Mouse (Mus musculus) CH12.LX (cell line): ENCODE data around the gene Dvl2. TPM values are rescaled to one million over a fixed set of nuclear protein-coding genes. Genes with fewer than 3 reads are reported as not detected.

Experiments
- DNase-seq: peaks from one replicate; pipeline ENCODE4 v3.0.0-alpha.2; 2013; ENCODE audit errors: extremely low read depth
- H3K27ac ChIP-seq: 2 replicates; pipeline ENCODE4 v1.5.1; 2012; ENCODE audit warnings: low read depth, mild to moderate bottlenecking, control low read depth, moderate library complexity; ENCODE audit not compliant: insufficient read depth
- H3K27me3 ChIP-seq: replicated peaks from 2 replicates; pipeline ENCODE3; 2012; ENCODE audit warnings: inconsistent platforms
- H3K36me3 ChIP-seq, 2 experiments: replicated peaks in 1 of 2; 2 replicates each; pipeline versions ENCODE3 to v1.6.1; 2012; ENCODE audit warnings: inconsistent platforms in 1 of 2, low read length in 1 of 2, mild to moderate bottlenecking in 1 of 2, mixed read lengths in 1 of 2, moderate library complexity in 1 of 2; ENCODE audit not compliant: control insufficient read depth in 1 of 2, insufficient read depth in 1 of 2
- H3K4me1 ChIP-seq, 2 experiments: 2 replicates each; pipeline ENCODE4 v1.6.1; 2012; ENCODE audit warnings: inconsistent platforms in 1 of 2, moderate library complexity in 1 of 2; ENCODE audit not compliant: insufficient read depth in 2 of 2, control insufficient read depth in 1 of 2
- H3K4me2 ChIP-seq: 2 replicates; pipeline ENCODE4 v1.6.1; 2012; ENCODE audit warnings: low read depth, mild to moderate bottlenecking, control low read depth; ENCODE audit not compliant: poor library complexity, insufficient read depth, severe bottlenecking
- H3K4me3 ChIP-seq, 3 experiments: fragments of 150-350 bp in 1 of 3; sonication (generic) in 1 of 3; replicated peaks in 1 of 3; 2 replicates each; pipeline versions ENCODE3 to v1.5.1; 2011 to 2012; ENCODE audit warnings: low read depth in 2 of 3, low read length in 2 of 3, mild to moderate bottlenecking in 2 of 3, moderate library complexity in 2 of 3, control low read depth in 1 of 3, improper control_type of control experiment in 1 of 3, inconsistent platforms in 1 of 3, mixed read lengths in 1 of 3; ENCODE audit not compliant: poor library complexity in 1 of 3
- H3K79me2 ChIP-seq: replicated peaks from 2 replicates; pipeline ENCODE4 v1.6.1; 2012; ENCODE audit warnings: mild to moderate bottlenecking, moderate library complexity; ENCODE audit not compliant: control insufficient read depth, poor library complexity, insufficient read depth, severe bottlenecking; ENCODE audit errors: extremely low read depth
- H3K9ac ChIP-seq: 2 replicates; pipeline ENCODE4 v1.6.1; 2012; ENCODE audit warnings: low read depth, mild to moderate bottlenecking, control low read depth, moderate library complexity; ENCODE audit not compliant: insufficient read depth
- H3K9me3 ChIP-seq: replicated peaks from 2 replicates; pipeline ENCODE3; 2012; ENCODE audit warnings: low read length, inconsistent platforms, mixed read lengths
- CHD1 ChIP-seq: IDR thresholded peaks from 2 replicates; pipeline ENCODE4 v1.6.1; 2012; ENCODE audit warnings: low read depth, low read length, improper control_type of control experiment, inconsistent platforms
- CHD2 ChIP-seq: IDR thresholded peaks from 2 replicates; pipeline ENCODE4 v1.6.1; 2011; ENCODE audit warnings: low read length, improper control_type of control experiment
- GABPA ChIP-seq: IDR thresholded peaks from 2 replicates; pipeline ENCODE4 v1.6.1; 2012; ENCODE audit warnings: low read depth, low read length, improper control_type of control experiment, inconsistent platforms; ENCODE audit not compliant: insufficient replicate concordance
- HCFC1 ChIP-seq: IDR thresholded peaks from 2 replicates; pipeline ENCODE4 v1.6.1; 2012; ENCODE audit warnings: low read depth, mild to moderate bottlenecking, inconsistent platforms, low read length, improper control_type of control experiment
- KAT2A ChIP-seq: IDR thresholded peaks from 2 replicates; pipeline ENCODE4 v1.6.1; 2012; ENCODE audit warnings: low read length, improper control_type of control experiment, inconsistent platforms; ENCODE audit not compliant: insufficient replicate concordance
- MAX ChIP-seq: IDR thresholded peaks from 2 replicates; pipeline ENCODE4 v1.6.1; 2011; ENCODE audit warnings: low read length, improper control_type of control experiment
- MAZ ChIP-seq: IDR thresholded peaks from 2 replicates; pipeline ENCODE4 v1.6.1; 2012; ENCODE audit warnings: low read depth, mild to moderate bottlenecking, inconsistent platforms, low read length, improper control_type of control experiment, moderate library complexity
- MEF2A ChIP-seq: IDR thresholded peaks from 2 replicates; pipeline ENCODE4 v1.6.1; 2014; ENCODE audit warnings: low read depth, mild to moderate bottlenecking, inconsistent platforms, low read length, improper control_type of control experiment, borderline replicate concordance
- NELFE ChIP-seq: IDR thresholded peaks from 2 replicates; pipeline ENCODE4 v1.6.1; 2011; ENCODE audit warnings: low read depth, low read length, improper control_type of control experiment
- NRF1 ChIP-seq: IDR thresholded peaks from 2 replicates; pipeline ENCODE4 v1.6.1; 2014; ENCODE audit warnings: low read depth, mild to moderate bottlenecking, inconsistent platforms, low read length, improper control_type of control experiment, moderate library complexity
- POLR2AphosphoS2 ChIP-seq: IDR thresholded peaks from 2 replicates; pipeline ENCODE4 v1.6.1; 2011; ENCODE audit warnings: low read depth, low read length, improper control_type of control experiment
- RCOR1 ChIP-seq: conservative IDR thresholded peaks from 2 replicates; pipeline ENCODE4 v1.6.1; 2012; ENCODE audit warnings: low read depth, mild to moderate bottlenecking, inconsistent platforms, low read length, improper control_type of control experiment
- SMC3 ChIP-seq: IDR thresholded peaks from 2 replicates; pipeline ENCODE4 v1.6.1; 2011; ENCODE audit warnings: low read depth, low read length, improper control_type of control experiment
- UBTF ChIP-seq: IDR thresholded peaks from 2 replicates; pipeline ENCODE4 v1.6.1; 2012; ENCODE audit warnings: low read depth, mild to moderate bottlenecking, inconsistent platforms, low read length, improper control_type of control experiment, moderate library complexity
- USF1 ChIP-seq: IDR thresholded peaks from 2 replicates; pipeline ENCODE4 v1.6.1; 2014; ENCODE audit warnings: low read depth, mild to moderate bottlenecking, inconsistent platforms, low read length, improper control_type of control experiment
- ZC3H11A ChIP-seq: IDR thresholded peaks from 2 replicates; pipeline ENCODE4 v1.6.1; 2012; ENCODE audit warnings: low read depth, mild to moderate bottlenecking, inconsistent platforms, low read length, improper control_type of control experiment
- ZKSCAN1 ChIP-seq: IDR thresholded peaks from 2 replicates; pipeline ENCODE4 v1.6.1; 2012; ENCODE audit warnings: low read depth, inconsistent platforms, low read length, improper control_type of control experiment, borderline replicate concordance
- ZMIZ1 ChIP-seq: IDR thresholded peaks from 2 replicates; pipeline ENCODE4 v1.6.1; 2012; ENCODE audit warnings: low read depth, mild to moderate bottlenecking, inconsistent platforms, low read length, improper control_type of control experiment
- ZNF384 ChIP-seq: IDR thresholded peaks from 2 replicates; pipeline ENCODE4 v1.6.1; 2012; ENCODE audit warnings: low read depth, low read length, improper control_type of control experiment, inconsistent platforms
- dilution Hi-C: fragments of 300-500 bp; cut with MboI; formaldehyde crosslinking; loops from 2 replicates; pipeline ENCODE4 v1.14.3; 2020; ENCODE audit warnings: low sequenced_read_pairs; ENCODE audit not compliant: extremely low pct_unique_long_range_greater_than_20kb, extremely low pct_ligation_motif_present
- in situ Hi-C: fragments of 300-500 bp; cut with MboI; formaldehyde crosslinking; loops from 3 replicates; pipeline ENCODE4 v1.14.3; 2019; ENCODE audit warnings: low sequenced_read_pairs, low pct_ligation_motif_present, low pct_unique_long_range_greater_than_20kb, mixed read lengths
- polyA plus RNA-seq: library from polyadenylated mRNA; unstranded; fragments of >175 nt; gene quantifications from 2 replicates; pipeline ENCODE4 v1.2.1, GENCODE M21; 2012; ENCODE audit warnings: low read depth; ENCODE audit not compliant: insufficient read length
- total RNA-seq, 2 experiments: library from RNA; depleted of rRNA; stranded (reverse); fragments of 300-350 nt in 1 of 2; fragments of >200 nt in 1 of 2; gene quantifications; 2 replicates each; pipeline ENCODE4 v1.2.3; 2012 to 2014

The Dvl2 gene
- total and polyA plus RNA-seq, 3 experiments, result 15.1 to 30.6 (median 27.1) TPM

- in situ Hi-C loops (no loop called here), dilution Hi-C loops (no loop called here)
- DNase-seq, result no peak
- no peaks in the 10 kb centered on the region for H3K9me3 ChIP-seq
- no peak overlapping the region for H3K4me3 ChIP-seq
- no peaks in the 10 kb centered on the region for H3K27me3 ChIP-seq
- TF ChIP-seq MEF2A (no peak), ZC3H11A (no peak), ZKSCAN1 (no peak), ZNF384 (no peak)
- H3K4me2 ChIP-seq, result no peak overlapping the region
- peaks cover 5 to 22% of the 10 kb centered on the region in 2 experiments for H3K4me1 ChIP-seq
- H3K27ac ChIP-seq, result no peak overlapping the region
- H3K79me2 ChIP-seq, result peaks cover 35% of the 10 kb centered on the region
- no peak overlapping the region for H3K9ac ChIP-seq
- H3K36me3 ChIP-seq, result peaks cover 47 to 64% of the 10 kb centered on the region in 2 experiments
Observed at GRCm38 (mm10) chr11:69984431-69984830, 16.0 kb upstream of the Dvl2 start.

DNA sequence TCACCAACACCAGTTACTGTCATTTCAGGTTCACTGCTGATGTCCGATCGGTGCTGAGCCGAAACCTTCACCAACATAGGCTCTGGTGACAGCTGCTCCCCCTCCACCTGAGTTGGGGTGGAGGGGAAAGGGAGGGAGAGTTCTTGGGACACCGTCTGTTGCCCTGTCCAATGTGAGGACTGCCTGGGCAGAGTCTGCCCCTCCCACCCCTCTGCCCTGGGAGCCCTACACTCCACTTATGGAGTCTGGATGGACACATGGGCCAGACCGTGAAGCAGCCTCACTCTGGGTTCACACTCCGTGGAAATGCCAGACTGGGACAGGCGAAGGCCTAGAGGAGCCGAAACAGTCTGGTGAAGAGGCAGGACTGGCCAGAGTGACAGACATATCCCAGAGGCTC lies 10.4 kb upstream of the Dvl2 start:
- in situ Hi-C loops, result no loop called here
- Histone ChIP-seq H3K36me3 (peaks cover 57 to 71% of the 10 kb centered on the region in 2 experiments), H3K4me1 (peaks cover 8 to 26% of the 10 kb centered on the region in 2 experiments; a peak in 3 of 4 replicates), H3K27ac (0 out of 2 replicates have a peak overlapping the region, but pooled peaks have one; percentile 24), H3K27me3 (no peaks in the 10 kb centered on the region), H3K9me3 (no peaks in the 10 kb centered on the region), H3K79me2 (peaks cover 24% of the 10 kb centered on the region), H3K4me2 (no peak overlapping the region), H3K4me3 (no peak overlapping the region), H3K9ac (no peak overlapping the region)
- dilution Hi-C loops, result no loop called here
- TF ChIP-seq RCOR1 (no peak), ZC3H11A (no peak), KAT2A (no peak), GABPA (no peak), MAZ (no peak), ZMIZ1 (no peak), NRF1 (no peak), NELFE (no peak), CHD1 (no peak), USF1 (no peak), MAX (no peak), CHD2 (no peak), MEF2A (no peak), ZKSCAN1 (no peak), HCFC1 (no peak), SMC3 (no peak), UBTF (no peak), POLR2AphosphoS2 (no peak)
- DNase-seq, result no peak
